Mouse (Mus musculus) MEL (cell line): ENCODE measurements around the gene Lad1. TPM values are rescaled to one million over a fixed set of nuclear protein-coding genes. Genes with fewer than 3 reads are reported as not detected.

ENCODE experiments used
- DNase-seq: peaks from one replicate; pipeline ENCODE4 v3.0.0; 2011; ENCODE audit warnings: low read depth, low spot score
- H3K27ac ChIP-seq: 2 replicates; pipeline ENCODE4 v1.5.1; 2012; ENCODE audit warnings: low read depth, mild to moderate bottlenecking, control low read depth, low read length, moderate library complexity; ENCODE audit not compliant: control insufficient read depth
- H3K27me3 ChIP-seq, 2 experiments: fragments of 150-350 bp in 1 of 2; sonication (generic) in 1 of 2; 2 replicates each; pipeline ENCODE4 v1.6.1; 2012; ENCODE audit warnings: low read length in 2 of 2, mild to moderate bottlenecking in 2 of 2, improper control_type of control experiment in 1 of 2, moderate library complexity in 1 of 2; ENCODE audit not compliant: insufficient read depth in 2 of 2, control insufficient read depth in 1 of 2
- H3K36me3 ChIP-seq, 2 experiments: 2 replicates each; pipeline ENCODE4 v1.6.1; 2012 to 2014; ENCODE audit warnings: low read length in 2 of 2, improper control_type of control experiment in 1 of 2, inconsistent platforms in 1 of 2, mild to moderate bottlenecking in 1 of 2; ENCODE audit not compliant: insufficient read depth in 2 of 2, control insufficient read depth in 1 of 2
- H3K4me1 ChIP-seq, 2 experiments: fragments of 150-350 bp in 1 of 2; sonication (generic) in 1 of 2; 2 replicates each; pipeline ENCODE4 v1.6.1; 2012; ENCODE audit warnings: low read length in 2 of 2, improper control_type of control experiment in 1 of 2, mild to moderate bottlenecking in 1 of 2; ENCODE audit not compliant: insufficient read depth in 2 of 2, control insufficient read depth in 1 of 2
- H3K4me3 ChIP-seq, 2 experiments: fragments of 150-350 bp in 1 of 2; sonication (generic) in 1 of 2; 2 replicates each; pipeline ENCODE4 v1.5.1; 2012; ENCODE audit warnings: low read depth in 2 of 2, low read length in 2 of 2, mild to moderate bottlenecking in 2 of 2, moderate library complexity in 2 of 2, control low read depth in 1 of 2, improper control_type of control experiment in 1 of 2; ENCODE audit not compliant: control insufficient read depth in 1 of 2, insufficient read depth in 1 of 2
- H3K79me2 ChIP-seq: 2 replicates; pipeline ENCODE4 v1.6.1; 2012; ENCODE audit warnings: mild to moderate bottlenecking, low read length, moderate library complexity; ENCODE audit not compliant: control insufficient read depth, poor library complexity, insufficient read depth
- H3K9ac ChIP-seq: 2 replicates; pipeline ENCODE4 v1.6.1; 2012; ENCODE audit warnings: low read depth, mild to moderate bottlenecking, control low read depth, low read length, moderate library complexity; ENCODE audit not compliant: control insufficient read depth, poor library complexity, severe bottlenecking
- H3K9me3 ChIP-seq: fragments of 150-350 bp; sonication (generic); replicated peaks from 2 replicates; pipeline ENCODE4 v1.6.1; 2012; ENCODE audit warnings: mild to moderate bottlenecking, low read length, improper control_type of control experiment, moderate library complexity; ENCODE audit not compliant: insufficient read depth
- CTCF ChIP-seq, 3 experiments: IDR thresholded peaks in 2 of 3; conservative IDR thresholded peaks in 1 of 3; 2 replicates each; pipeline ENCODE4 v1.5.1; 2011 to 2012; ENCODE audit warnings: low read length in 3 of 3, low read depth in 2 of 3, mild to moderate bottlenecking in 2 of 3, improper control_type of control experiment in 1 of 3, inconsistent platforms in 1 of 3, mixed read lengths in 1 of 3, moderate library complexity in 1 of 3; ENCODE audit not compliant: control insufficient read depth in 1 of 3, insufficient read depth in 1 of 3, poor library complexity in 1 of 3, severe bottlenecking in 1 of 3
- E2F4 ChIP-seq: IDR thresholded peaks from 2 replicates; pipeline ENCODE4 v1.6.1; 2011; ENCODE audit warnings: low read depth, low read length, improper control_type of control experiment, borderline replicate concordance
- ETS1 ChIP-seq: IDR thresholded peaks from 2 replicates; pipeline ENCODE4 v1.6.1; 2012; ENCODE audit warnings: low read depth, mild to moderate bottlenecking, inconsistent platforms, low read length, improper control_type of control experiment, moderate library complexity
- GABPA ChIP-seq: IDR thresholded peaks from 2 replicates; pipeline ENCODE4 v1.6.1; 2012; ENCODE audit warnings: low read depth, mild to moderate bottlenecking, inconsistent platforms, low read length, improper control_type of control experiment, moderate library complexity
- JUND ChIP-seq: IDR thresholded peaks from 2 replicates; pipeline ENCODE4 v1.6.1; 2011; ENCODE audit warnings: low read depth, mild to moderate bottlenecking, improper control_type of control experiment, low read length
- MAFK ChIP-seq: IDR thresholded peaks from 2 replicates; pipeline ENCODE4 v1.6.1; 2011; ENCODE audit warnings: low read depth, mild to moderate bottlenecking, low read length, improper control_type of control experiment, borderline replicate concordance
- MEF2A ChIP-seq: IDR thresholded peaks from 2 replicates; pipeline ENCODE4 v1.6.1; 2014; ENCODE audit warnings: low read depth, mild to moderate bottlenecking, inconsistent platforms, low read length, improper control_type of control experiment; ENCODE audit not compliant: poor library complexity, insufficient replicate concordance, severe bottlenecking; ENCODE audit errors: extremely low read depth
- MXI1 ChIP-seq: IDR thresholded peaks from 2 replicates; pipeline ENCODE4 v1.6.1; 2011; ENCODE audit warnings: mild to moderate bottlenecking, low read depth, low read length, improper control_type of control experiment
- MYB ChIP-seq: IDR thresholded peaks from 2 replicates; pipeline ENCODE4 v1.6.1; 2011; ENCODE audit warnings: mild to moderate bottlenecking, low read depth, low read length, improper control_type of control experiment
- NRF1 ChIP-seq: IDR thresholded peaks from 2 replicates; pipeline ENCODE4 v1.6.1; 2014; ENCODE audit warnings: low read depth, mild to moderate bottlenecking, inconsistent platforms, low read length, improper control_type of control experiment, moderate library complexity; ENCODE audit not compliant: poor library complexity, insufficient read depth, severe bottlenecking
- POLR2A ChIP-seq, 2 experiments: IDR thresholded peaks; 2 replicates each; pipeline ENCODE4 v1.6.1; 2011 to 2012; ENCODE audit warnings: low read length in 2 of 2, mild to moderate bottlenecking in 2 of 2, control low read depth in 1 of 2, improper control_type of control experiment in 1 of 2, low read depth in 1 of 2, moderate library complexity in 1 of 2; ENCODE audit not compliant: control insufficient read depth in 1 of 2, insufficient read depth in 1 of 2, poor library complexity in 1 of 2
- POLR2AphosphoS2 ChIP-seq: IDR thresholded peaks from 2 replicates; pipeline ENCODE4 v1.6.1; 2011; ENCODE audit warnings: low read length, improper control_type of control experiment
- TAL1 ChIP-seq: IDR thresholded peaks from 2 replicates; pipeline ENCODE4 v1.6.1; 2012; ENCODE audit warnings: mild to moderate bottlenecking, inconsistent platforms, low read length, moderate library complexity, mixed read lengths
- TBP ChIP-seq: IDR thresholded peaks from 2 replicates; pipeline ENCODE4 v1.8.0; 2011; ENCODE audit warnings: low read depth, low read length, improper control_type of control experiment
- UBTF ChIP-seq: IDR thresholded peaks from 2 replicates; pipeline ENCODE4 v1.6.1; 2012; ENCODE audit warnings: low read depth, mild to moderate bottlenecking, inconsistent platforms, low read length, improper control_type of control experiment, moderate library complexity, borderline replicate concordance; ENCODE audit not compliant: insufficient read depth
- USF1 ChIP-seq: IDR thresholded peaks from 2 replicates; pipeline ENCODE4 v1.6.1; 2014; ENCODE audit warnings: low read depth, mild to moderate bottlenecking, inconsistent platforms, low read length, improper control_type of control experiment, moderate library complexity
- USF2 ChIP-seq, 2 experiments: IDR thresholded peaks; 2 replicates each; pipeline ENCODE4 v1.6.1; 2011 to 2012; ENCODE audit warnings: improper control_type of control experiment in 2 of 2, low read length in 2 of 2, borderline replicate concordance in 1 of 2, inconsistent platforms in 1 of 2, low read depth in 1 of 2, mild to moderate bottlenecking in 1 of 2; ENCODE audit not compliant: insufficient read depth in 1 of 2
- ZMIZ1 ChIP-seq: IDR thresholded peaks from 2 replicates; pipeline ENCODE4 v1.6.1; 2012; ENCODE audit warnings: low read depth, mild to moderate bottlenecking, inconsistent platforms, low read length, improper control_type of control experiment, moderate library complexity
- ZNF384 ChIP-seq: IDR thresholded peaks from 2 replicates; pipeline ENCODE4 v1.6.1; 2012; ENCODE audit warnings: low read depth, mild to moderate bottlenecking, inconsistent platforms, low read length, improper control_type of control experiment
- polyA plus RNA-seq, 2 experiments: library from polyadenylated mRNA; stranded (reverse) in 1 of 2; unstranded in 1 of 2; fragments of >175 nt in 1 of 2; fragments of >200 nt in 1 of 2; gene quantifications; 2 replicates each; pipeline versions ENCODE4 v1.2.1 to v1.2.4; 2012; ENCODE audit warnings: low replicate concordance in 2 of 2, low read depth in 1 of 2; ENCODE audit not compliant: insufficient read length in 2 of 2, insufficient read depth in 1 of 2, missing spikeins in 1 of 2
- total RNA-seq: library from RNA; depleted of rRNA; stranded (reverse); fragments of 300-350 nt; gene quantifications from 2 replicates; pipeline ENCODE4 v1.2.3, GENCODE M21; 2012

Gene Lad1
- total and polyA plus RNA-seq, 3 experiments: not detected

- H3K4me3 ChIP-seq: no peak overlapping the region
- no peaks in the 10 kb centered on the region for H3K9me3 ChIP-seq
- TF ChIP-seq TBP (no peak), JUND (no peak), MXI1 (no peak), NRF1 (no peak), ZNF384 (no peak), POLR2A (IDR thresholded peaks at IDR 0.05; ENCODE audit: control insufficient read depth in 1 of 2, insufficient read depth in 1 of 2, low read depth in 1 of 2, low read length in 2 of 2, poor library complexity in 1 of 2) (no peak), MYB (no peak), USF2 (IDR thresholded peaks at IDR 0.05; ENCODE audit: borderline replicate concordance in 1 of 2, insufficient read depth in 1 of 2, low read depth in 1 of 2, low read length in 2 of 2) (no peak), MAFK (no peak), CTCF (IDR thresholded peaks at IDR 0.05 in 2 of 3, conservative IDR thresholded peaks at IDR 0.05 in 1 of 3; ENCODE audit: control insufficient read depth in 1 of 3, insufficient read depth in 1 of 3, low read depth in 2 of 3, low read length in 3 of 3, poor library complexity in 1 of 3, severe bottlenecking in 1 of 3) (no peak), GABPA (no peak), ZMIZ1 (no peak), UBTF (no peak), TAL1 (no peak), MEF2A (no peak), ETS1 (no peak), USF1 (no peak), POLR2AphosphoS2 (no peak), E2F4 (no peak)
- no peak for DNase-seq
- H3K27ac ChIP-seq: no peak overlapping the region
- H3K9ac ChIP-seq: no peak overlapping the region
- H3K79me2 ChIP-seq: no peaks in the 10 kb centered on the region
- H3K27me3 ChIP-seq: peaks cover 0 to 4% of the 10 kb centered on the region in 2 experiments; a peak in 2 of 4 replicates
- no peaks in the 10 kb centered on the region for H3K4me1 ChIP-seq
- no peaks in the 10 kb centered on the region; a peak in 1 of 4 replicates for H3K36me3 ChIP-seq
These were observed 22.4 kb downstream of the Lad1 start for GRCm38 (mm10) chr1:135840675-135841395.
